Mouse (Mus musculus): ENCODE measurements around the gene Tmem259. TPM values are rescaled to one million over a fixed set of nuclear protein-coding genes. Genes with fewer than 3 reads are reported as not detected.

Gene Tmem259
- 262 and 316 TPM in 2 replicates for polyA plus RNA-seq (2012; rRNA removed)

DNA sequence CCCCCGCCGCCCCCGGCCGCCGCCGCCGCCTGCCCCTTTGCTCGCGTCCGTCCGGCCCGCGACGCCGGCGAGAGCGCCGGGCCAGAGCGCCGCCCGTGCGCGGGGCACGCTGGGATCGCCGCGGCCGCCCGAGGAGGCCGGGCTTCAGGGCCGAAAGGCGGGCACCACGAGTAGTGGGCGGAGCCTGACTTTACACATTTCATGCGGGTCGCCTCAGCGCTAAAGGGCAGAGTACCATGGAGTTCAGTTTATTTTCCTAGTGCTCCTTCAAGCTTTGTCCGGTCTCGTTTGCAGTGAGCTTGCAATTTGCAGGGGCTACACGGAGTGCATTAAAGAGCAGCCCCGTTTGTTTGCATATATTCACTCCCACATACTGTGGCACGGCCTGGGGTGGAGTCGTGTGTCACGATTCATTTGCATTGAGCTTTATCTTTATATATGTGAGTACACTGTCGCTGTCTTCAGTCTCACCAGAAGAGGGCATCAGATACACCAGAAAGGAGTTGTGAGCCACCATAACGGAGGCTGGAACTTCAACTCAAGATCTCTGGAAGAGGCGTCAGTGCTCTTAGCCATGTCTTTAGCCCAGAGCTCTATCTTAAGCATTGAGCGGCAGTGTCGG is at the start of gene Tmem259:
TSS of gene Tmem259 (minus strand) at position 136 of the 622 bp plus-strand sequence.
- peaks cover 23% of the 10 kb centered on the region for H3K4me1 ChIP-seq (ENCODE audit: control insufficient read depth, insufficient read depth, low read length)
- peak within 1 kb of the TSS; percentile 94 for H3K27ac ChIP-seq (ENCODE audit: insufficient read depth, low read depth, low read length)
- no peaks in the 10 kb centered on the region for H3K36me3 ChIP-seq (ENCODE audit: control insufficient read depth, insufficient read depth, low read length)
- H3K4me3 ChIP-seq (ENCODE audit: insufficient read depth, low read depth, low read length), result peak within 1 kb of the TSS; percentile 85
- TF ChIP-seq POLR2A (IDR thresholded peaks at IDR 0.05; ENCODE audit: low read depth, low read length), result no peak
- TF ChIP-seq CTCF (conservative IDR thresholded peaks at IDR 0.05; ENCODE audit: insufficient read depth, insufficient read length, low read depth, low read length), result peak; percentile 43
- DNase-seq, result peak; percentile 93
- 4% methylated on average over 49 of the region's 49 CpGs for WGBS
- no peaks in the 10 kb centered on the region for H3K27me3 ChIP-seq (replicated peaks; ENCODE audit: control insufficient read depth, insufficient read depth, low read length)

DNA sequence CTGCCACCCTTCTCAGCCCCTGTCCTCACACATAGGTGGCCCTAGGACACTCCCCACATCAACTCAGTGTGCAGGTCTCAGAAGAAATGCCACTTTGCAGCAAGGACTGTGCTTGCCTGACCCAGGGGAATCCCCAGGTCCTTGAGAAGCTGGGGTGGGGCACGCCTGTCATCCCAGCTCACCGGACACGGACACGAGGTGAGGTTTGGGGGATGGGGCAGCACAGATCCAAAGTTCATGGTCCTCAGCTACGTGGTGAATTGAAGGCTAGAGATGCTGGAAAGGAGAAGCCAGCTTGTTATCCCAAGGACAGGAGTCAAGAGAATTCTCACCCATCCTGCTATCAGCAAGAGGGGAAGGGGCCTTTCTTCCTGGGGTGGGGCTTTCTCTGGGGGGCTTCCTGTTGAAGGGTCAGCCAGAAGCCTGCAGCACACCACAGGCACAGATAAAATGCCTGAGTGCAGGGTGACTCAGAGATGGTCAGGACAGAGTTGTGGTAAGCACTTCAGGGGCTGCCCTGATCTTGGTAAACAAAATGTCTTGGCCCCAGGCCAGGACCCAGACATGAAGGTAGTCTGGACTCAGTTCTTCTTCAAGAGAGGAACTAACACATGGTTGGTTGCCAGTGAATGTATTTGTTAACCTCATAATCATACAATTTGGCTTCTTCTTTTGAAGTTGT is 48.8 kb upstream of the Tmem259 start:
- H3K4me1 ChIP-seq (ENCODE audit: control insufficient read depth, insufficient read depth, low read length), result peaks cover 4% of the 10 kb centered on the region; the same call in 1 of the 2 replicates
- DNase-seq, result peak; percentile 73
- no peak for TF ChIP-seq POLR2A (IDR thresholded peaks at IDR 0.05; ENCODE audit: low read depth, low read length)
- no peak for TF ChIP-seq CTCF (conservative IDR thresholded peaks at IDR 0.05; ENCODE audit: insufficient read depth, insufficient read length, low read depth, low read length)
- no peak overlapping the region for H3K4me3 ChIP-seq (ENCODE audit: insufficient read depth, low read depth, low read length)
- H3K27me3 ChIP-seq (replicated peaks; ENCODE audit: control insufficient read depth, insufficient read depth, low read length), result no peaks in the 10 kb centered on the region
- WGBS, result 23% methylated on average over 5 of the region's 5 CpGs
- H3K27ac ChIP-seq (ENCODE audit: insufficient read depth, low read depth, low read length), result peak overlapping the region; percentile 16; the same call in 1 of the 2 replicates
- no peaks in the 10 kb centered on the region; the same call in 1 of the 2 replicates for H3K36me3 ChIP-seq (ENCODE audit: control insufficient read depth, insufficient read depth, low read length)

DNA sequence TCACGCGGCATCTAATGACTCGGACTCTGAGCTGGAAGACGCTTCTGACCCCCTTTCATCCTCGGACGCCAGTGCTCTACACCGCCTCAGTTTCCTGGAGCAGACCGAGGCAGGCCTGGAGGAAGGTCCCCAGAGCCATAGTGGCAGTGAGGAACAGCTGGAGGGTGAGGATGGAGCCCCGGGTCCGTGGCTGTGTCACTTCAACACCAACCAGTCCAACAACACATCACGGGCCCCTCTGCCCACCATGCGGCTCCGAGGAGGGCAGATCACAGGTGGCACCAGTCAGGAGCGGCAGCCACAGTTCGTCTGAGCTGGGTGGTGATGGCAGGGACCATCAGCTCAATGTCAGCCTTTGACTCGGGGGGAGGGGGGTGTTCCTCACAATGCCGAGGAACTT is 46.6 kb upstream of the Tmem259 start:
- no peaks in the 10 kb centered on the region for H3K36me3 ChIP-seq (ENCODE audit: control insufficient read depth, insufficient read depth, low read length)
- peaks cover 4% of the 10 kb centered on the region; the same call in 1 of the 2 replicates for H3K4me1 ChIP-seq (ENCODE audit: control insufficient read depth, insufficient read depth, low read length)
- H3K4me3 ChIP-seq (ENCODE audit: insufficient read depth, low read depth, low read length), result no peak overlapping the region
- no peak for DNase-seq
- H3K27me3 ChIP-seq (replicated peaks; ENCODE audit: control insufficient read depth, insufficient read depth, low read length), result no peaks in the 10 kb centered on the region
- 86% methylated on average over 17 of the region's 17 CpGs for WGBS
- TF ChIP-seq CTCF (conservative IDR thresholded peaks at IDR 0.05; ENCODE audit: insufficient read depth, insufficient read length, low read depth, low read length) (no peak), POLR2A (IDR thresholded peaks at IDR 0.05; ENCODE audit: low read depth, low read length) (no peak)
- no peak overlapping the region for H3K27ac ChIP-seq (ENCODE audit: insufficient read depth, low read depth, low read length)

DNA sequence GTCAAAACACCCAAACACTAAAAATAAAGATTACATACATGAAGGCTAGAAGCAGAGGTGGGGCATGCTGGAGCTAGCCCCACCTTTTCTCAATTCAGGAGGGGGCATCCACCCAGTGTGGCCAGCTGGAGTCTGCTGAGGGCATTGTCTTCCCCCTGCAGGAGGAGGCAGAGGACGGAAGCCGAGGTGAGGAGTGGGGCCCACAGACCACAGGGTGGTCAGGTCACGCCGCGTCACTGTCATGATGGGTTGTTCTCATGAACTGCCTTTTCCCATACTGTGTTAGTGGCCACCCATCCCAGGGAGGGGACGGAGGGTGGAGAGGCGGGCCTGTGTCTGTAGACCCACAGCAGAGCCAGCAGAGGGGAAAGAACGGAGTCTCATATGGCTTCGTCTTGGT is 46.1 kb upstream of the Tmem259 start:
- Histone ChIP-seq H3K27ac (ENCODE audit: insufficient read depth, low read depth, low read length) (no peak overlapping the region), H3K4me1 (ENCODE audit: control insufficient read depth, insufficient read depth, low read length) (peaks cover 4% of the 10 kb centered on the region; the same call in 1 of the 2 replicates), H3K4me3 (ENCODE audit: insufficient read depth, low read depth, low read length) (no peak overlapping the region), H3K36me3 (ENCODE audit: control insufficient read depth, insufficient read depth, low read length) (no peaks in the 10 kb centered on the region), H3K27me3 (replicated peaks; ENCODE audit: control insufficient read depth, insufficient read depth, low read length) (no peaks in the 10 kb centered on the region)
- 85% methylated on average over 8 of the region's 9 CpGs for WGBS
- TF ChIP-seq POLR2A (IDR thresholded peaks at IDR 0.05; ENCODE audit: low read depth, low read length), result no peak
- no peak for TF ChIP-seq CTCF (conservative IDR thresholded peaks at IDR 0.05; ENCODE audit: insufficient read depth, insufficient read length, low read depth, low read length)
- no peak for DNase-seq

DNA sequence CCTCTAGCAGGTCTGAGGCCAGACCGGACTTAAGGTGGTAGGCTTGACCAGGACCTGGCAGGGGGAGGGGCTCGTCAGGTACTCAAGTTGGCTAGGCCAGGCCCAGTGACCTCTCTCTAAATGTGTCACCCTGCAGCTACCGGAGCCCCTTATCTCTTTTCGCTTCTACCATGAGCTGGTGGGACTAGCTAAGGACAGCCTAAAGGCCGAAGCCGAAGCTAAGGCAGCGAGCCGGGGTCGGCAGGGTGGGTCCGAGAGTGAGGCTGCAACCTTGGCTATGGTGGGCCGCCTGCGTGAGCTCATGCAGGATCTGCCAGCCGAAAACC is 44.4 kb upstream of the Tmem259 start:
- Histone ChIP-seq H3K36me3 (ENCODE audit: control insufficient read depth, insufficient read depth, low read length) (no peaks in the 10 kb centered on the region), H3K27ac (ENCODE audit: insufficient read depth, low read depth, low read length) (no peak overlapping the region), H3K4me1 (ENCODE audit: control insufficient read depth, insufficient read depth, low read length) (0 out of 2 replicates have a peak, but pooled peaks cover under 1% of the 10 kb centered on the region), H3K4me3 (ENCODE audit: insufficient read depth, low read depth, low read length) (no peak overlapping the region), H3K27me3 (replicated peaks; ENCODE audit: control insufficient read depth, insufficient read depth, low read length) (no peaks in the 10 kb centered on the region)
- no peak for DNase-seq
- WGBS, result 95% methylated on average over 13 of the region's 13 CpGs
- TF ChIP-seq POLR2A (IDR thresholded peaks at IDR 0.05; ENCODE audit: low read depth, low read length) (no peak), CTCF (conservative IDR thresholded peaks at IDR 0.05; ENCODE audit: insufficient read depth, insufficient read length, low read depth, low read length) (no peak)

DNA sequence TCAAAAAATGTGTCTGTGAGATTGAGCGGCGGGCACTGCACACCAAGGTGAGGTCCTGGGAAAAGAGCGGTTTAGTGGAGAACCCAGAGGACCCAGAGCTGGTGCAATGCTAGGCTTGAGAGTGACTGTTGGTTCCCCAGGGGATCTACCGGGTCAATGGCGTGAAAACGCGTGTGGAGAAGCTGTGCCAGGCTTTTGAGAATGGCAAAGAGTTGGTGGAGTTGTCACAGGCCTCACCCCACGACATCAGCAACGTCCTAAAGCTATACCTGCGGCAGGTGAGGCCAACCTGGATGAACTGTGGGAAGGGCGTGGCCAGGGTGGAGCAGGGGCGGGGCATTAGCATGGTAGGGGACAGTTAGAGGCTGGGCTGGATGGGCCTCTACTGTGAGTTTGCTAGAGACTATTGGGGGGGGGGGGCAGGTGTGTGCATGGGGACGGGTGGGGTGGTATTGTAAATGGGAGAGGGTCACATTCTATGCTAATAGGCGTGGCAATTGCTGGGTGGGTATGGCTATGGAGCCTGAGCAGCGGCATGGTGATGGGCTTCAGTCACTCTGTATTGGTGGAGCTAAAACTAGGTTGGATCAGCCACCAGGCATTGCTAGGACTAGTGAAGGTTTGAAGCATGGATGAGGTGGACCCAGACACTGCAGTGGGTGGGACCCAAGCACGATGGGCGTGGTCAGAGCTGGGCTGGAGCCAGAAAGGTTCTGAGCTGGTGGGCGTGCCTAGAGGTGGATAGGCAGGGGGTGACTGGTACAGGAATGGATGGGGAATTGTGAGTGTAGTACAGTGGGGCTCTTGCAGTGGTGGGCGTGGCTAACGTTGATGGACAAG is 43.8 kb upstream of the Tmem259 start:
- no peak overlapping the region for H3K27ac ChIP-seq (ENCODE audit: insufficient read depth, low read depth, low read length)
- no peaks in the 10 kb centered on the region for H3K4me1 ChIP-seq (ENCODE audit: control insufficient read depth, insufficient read depth, low read length)
- no peak for TF ChIP-seq CTCF (conservative IDR thresholded peaks at IDR 0.05; ENCODE audit: insufficient read depth, insufficient read length, low read depth, low read length)
- TF ChIP-seq POLR2A (IDR thresholded peaks at IDR 0.05; ENCODE audit: low read depth, low read length), result no peak
- WGBS, result 83% methylated on average over 20 of the region's 20 CpGs
- H3K36me3 ChIP-seq (ENCODE audit: control insufficient read depth, insufficient read depth, low read length), result no peaks in the 10 kb centered on the region
- no peaks in the 10 kb centered on the region for H3K27me3 ChIP-seq (replicated peaks; ENCODE audit: control insufficient read depth, insufficient read depth, low read length)
- no peak overlapping the region for H3K4me3 ChIP-seq (ENCODE audit: insufficient read depth, low read depth, low read length)
- DNase-seq, result no peak

DNA sequence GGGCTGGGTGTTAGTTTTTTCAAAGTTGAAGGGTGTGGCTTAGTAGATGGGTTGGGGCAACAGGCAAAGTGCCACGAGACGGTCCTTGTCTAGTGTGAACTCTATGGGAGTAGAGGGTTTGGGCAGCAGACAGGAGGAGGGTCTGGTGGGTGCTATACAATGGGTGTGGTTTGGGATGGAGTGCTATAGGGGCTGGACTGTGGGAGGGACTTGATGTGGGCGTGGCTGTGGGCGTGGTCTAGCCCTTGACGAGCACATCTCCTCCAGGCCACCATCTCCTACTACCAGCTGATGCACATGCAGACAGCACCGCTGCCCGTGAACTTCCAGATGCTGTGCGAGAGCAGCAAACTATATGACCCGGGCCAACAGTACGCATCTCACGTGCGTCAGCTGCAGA is 41.8 kb upstream of the Tmem259 start:
- 63% methylated on average over 12 of the region's 12 CpGs for WGBS
- H3K27ac ChIP-seq (ENCODE audit: insufficient read depth, low read depth, low read length), result no peak overlapping the region
- no peak for DNase-seq
- no peaks in the 10 kb centered on the region for H3K4me1 ChIP-seq (ENCODE audit: control insufficient read depth, insufficient read depth, low read length)
- TF ChIP-seq CTCF (conservative IDR thresholded peaks at IDR 0.05; ENCODE audit: insufficient read depth, insufficient read length, low read depth, low read length) (no peak), POLR2A (IDR thresholded peaks at IDR 0.05; ENCODE audit: low read depth, low read length) (no peak)
- H3K27me3 ChIP-seq (replicated peaks; ENCODE audit: control insufficient read depth, insufficient read depth, low read length), result no peaks in the 10 kb centered on the region
- no peaks in the 10 kb centered on the region for H3K36me3 ChIP-seq (ENCODE audit: control insufficient read depth, insufficient read depth, low read length)
- no peak overlapping the region for H3K4me3 ChIP-seq (ENCODE audit: insufficient read depth, low read depth, low read length)
